Mouse (Mus musculus) midbrain, embryonic 10.5 days (tissue): ENCODE measurements around the gene Fhl2. TPM values are rescaled to one million over a fixed set of nuclear protein-coding genes. Genes with fewer than 3 reads are reported as not detected.

ENCODE experiments used
- DNase-seq: peaks from one replicate; pipeline ENCODE4 v3.0.0-alpha.2; 2017; ENCODE audit warnings: low spot score
- H3K27ac ChIP-seq: fragments of 300-500 bp; sonication (generic); replicated peaks from 2 replicates; pipeline ENCODE4 v1.5.1; 2016; ENCODE audit warnings: mild to moderate bottlenecking
- H3K27me3 ChIP-seq: fragments of 300-500 bp; sonication (generic); 2 replicates; pipeline ENCODE4 v1.6.1; 2016; ENCODE audit warnings: low read depth, mild to moderate bottlenecking; ENCODE audit not compliant: poor library complexity, severe bottlenecking
- H3K36me3 ChIP-seq: fragments of 300-500 bp; sonication (generic); 2 replicates; pipeline ENCODE4 v1.6.1; 2016; ENCODE audit warnings: mild to moderate bottlenecking, moderate library complexity
- H3K4me1 ChIP-seq: fragments of 300-500 bp; sonication (generic); 2 replicates; pipeline ENCODE4 v1.6.1; 2016
- H3K4me3 ChIP-seq: fragments of 300-500 bp; sonication (generic); 2 replicates; pipeline ENCODE4 v1.5.1; 2016; ENCODE audit warnings: mild to moderate bottlenecking, moderate library complexity
- H3K9me3 ChIP-seq: fragments of 300-500 bp; sonication (generic); replicated peaks from 2 replicates; pipeline ENCODE4 v1.6.1; 2016; ENCODE audit warnings: mild to moderate bottlenecking
- WGBS: fragments of 180-500 bp; shearing (Covaris S2); methylation state at CpG from one replicate; pipeline ENCODE4 v1.1.7; 2016; 5-methylcytosine and 5-hydroxymethylcytosine counted together
- polyA plus RNA-seq: library from polyadenylated mRNA; unstranded; fragments of >200 nt; fragmentation: Nextera tagmentation; extraction: Ambion mirVana; gene quantifications from 2 replicates; pipeline ENCODE4 v1.2.1, GENCODE M21; 2016

The Fhl2 gene
- polyA plus RNA-seq, 1 experiment from 2014 or later = 6.8 TPM

DNA sequence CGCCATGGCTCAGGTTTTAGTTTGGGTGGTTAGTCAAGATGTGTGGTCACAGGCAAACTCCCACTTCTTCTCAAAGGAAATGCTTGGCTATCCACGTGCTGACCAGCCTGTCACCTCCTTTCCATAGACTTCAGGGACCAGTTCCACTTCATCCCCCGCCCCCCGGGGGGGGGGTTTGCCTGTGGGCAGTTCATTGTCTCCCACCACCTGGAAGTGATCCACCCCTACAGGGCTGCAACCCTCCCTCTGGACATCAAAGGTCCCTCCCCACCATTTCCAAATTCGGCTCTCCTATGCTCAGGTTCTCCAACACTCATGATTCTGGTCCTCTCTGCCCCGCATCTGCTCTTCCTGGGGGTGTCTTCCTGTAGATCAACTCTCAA is 33.7 kb downstream of the Fhl2 start:
- peak overlapping the region; percentile 85 for H3K27ac ChIP-seq
- no peak for DNase-seq
- WGBS = 4% methylated on average over 6 of the region's 6 CpGs

GRCm38 (mm10) chr1:43162394-43162793 is 34.4 kb downstream of the Fhl2 start:
- Histone ChIP-seq H3K27ac (no peak overlapping the region), H3K27me3 (peaks cover 32% of the 10 kb centered on the region), H3K9me3 (peaks cover 3% of the 10 kb centered on the region; the same call in 1 of the 2 replicates), H3K36me3 (no peaks in the 10 kb centered on the region), H3K4me3 (no peak overlapping the region), H3K4me1 (peaks cover 16% of the 10 kb centered on the region)
- no peak for DNase-seq
- WGBS = 91% methylated on average over 3 of the region's 3 CpGs

More for the DNA sequence above, 33.7 kb downstream of the Fhl2 start:
- peak overlapping the region; percentile 69 for H3K4me3 ChIP-seq
- peaks cover 32% of the 10 kb centered on the region for H3K27me3 ChIP-seq
- H3K9me3 ChIP-seq = peaks cover 3% of the 10 kb centered on the region; the same call in 1 of the 2 replicates
- peaks cover 16% of the 10 kb centered on the region for H3K4me1 ChIP-seq
- no peaks in the 10 kb centered on the region for H3K36me3 ChIP-seq

DNA sequence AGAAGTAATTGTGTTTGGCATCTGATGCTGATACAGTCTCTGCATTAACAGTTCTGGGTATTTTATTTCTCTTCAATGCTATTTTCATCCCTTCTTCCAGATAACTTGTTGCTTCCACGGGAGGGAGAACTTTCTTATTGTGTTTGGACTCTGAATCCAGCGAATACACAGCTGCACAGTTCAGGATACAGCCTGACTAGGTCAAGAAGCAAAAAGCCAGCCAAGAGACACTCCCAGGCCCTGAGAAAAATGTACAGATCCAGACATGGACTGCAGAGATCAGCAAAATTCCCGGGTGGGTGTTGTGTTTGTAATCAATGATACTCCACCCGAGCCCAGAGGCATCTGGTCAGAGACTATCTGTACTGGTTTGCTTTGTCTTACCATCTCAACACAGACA is 37.4 kb downstream of the Fhl2 start:
- Histone ChIP-seq H3K9me3 (no peaks in the 10 kb centered on the region; the same call in 1 of the 2 replicates), H3K36me3 (no peaks in the 10 kb centered on the region)
- WGBS = 78% methylated on average over 4 of the region's 4 CpGs

DNA sequence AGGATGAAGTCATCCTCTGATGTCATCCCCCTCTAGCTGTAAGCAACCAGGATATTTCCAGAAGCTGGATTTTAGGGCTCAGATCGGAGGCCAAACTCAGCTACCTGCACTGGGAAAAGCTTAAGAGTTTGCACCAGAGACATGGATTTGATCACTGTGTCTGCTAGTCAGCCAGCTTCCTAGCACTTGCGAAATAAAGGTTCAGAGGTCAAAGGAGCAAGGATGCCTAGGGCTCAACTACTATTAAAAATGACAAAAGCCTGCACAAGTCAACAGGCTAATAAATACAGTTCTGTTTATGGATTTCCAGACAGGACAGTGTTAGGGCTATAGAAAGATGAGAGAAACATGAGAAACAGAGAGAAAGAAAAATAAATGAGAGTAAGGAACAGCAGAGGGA is 38.9 kb downstream of the Fhl2 start:
- no peak for DNase-seq
- H3K4me1 ChIP-seq = peaks cover 4% of the 10 kb centered on the region
- peaks cover 11% of the 10 kb centered on the region for H3K27me3 ChIP-seq
- no peak overlapping the region for H3K4me3 ChIP-seq
- H3K27ac ChIP-seq = no peak overlapping the region
- H3K36me3 ChIP-seq = no peaks in the 10 kb centered on the region
- 91% methylated on average over 2 of the region's 2 CpGs for WGBS
- H3K9me3 ChIP-seq = no peaks in the 10 kb centered on the region

More for the DNA sequence above, 37.4 kb downstream of the Fhl2 start:
- Histone ChIP-seq H3K4me3 (no peak overlapping the region), H3K4me1 (peaks cover 16% of the 10 kb centered on the region), H3K27ac (no peak overlapping the region), H3K27me3 (peaks cover 25% of the 10 kb centered on the region)
- DNase-seq = no peak

DNA sequence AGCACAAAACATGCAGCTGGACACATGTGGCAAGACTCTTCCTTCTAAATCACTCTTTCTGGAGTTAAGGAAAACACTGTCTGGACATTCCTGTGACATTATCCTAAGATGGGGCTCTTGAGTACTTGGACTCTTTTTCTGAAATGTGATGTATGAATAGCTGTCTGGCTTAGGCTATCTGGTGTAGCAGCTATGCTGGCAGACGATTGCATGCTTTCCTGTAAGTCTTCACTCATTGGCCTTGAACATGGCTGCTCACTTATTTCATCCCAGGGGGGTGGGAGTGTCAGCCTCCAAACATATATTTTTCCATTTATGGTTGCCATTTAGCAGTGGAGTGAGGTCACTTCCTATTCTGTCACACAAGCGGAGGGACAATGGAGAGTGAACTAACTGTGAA is 42.3 kb downstream of the Fhl2 start:
- no peaks in the 10 kb centered on the region for H3K27me3 ChIP-seq
- H3K4me3 ChIP-seq = no peak overlapping the region
- WGBS = 89% methylated on average over 2 of the region's 2 CpGs

GRCm38 (mm10) chr1:43153538-43153937 is 43.2 kb downstream of the Fhl2 start:
- WGBS = 78% methylated on average over 5 of the region's 5 CpGs
- DNase-seq = no peak
- H3K36me3 ChIP-seq = no peaks in the 10 kb centered on the region

More for the DNA sequence above, 42.3 kb downstream of the Fhl2 start:
- no peaks in the 10 kb centered on the region for H3K4me1 ChIP-seq
- H3K27ac ChIP-seq = no peak overlapping the region
- H3K36me3 ChIP-seq = no peaks in the 10 kb centered on the region
- DNase-seq = no peak
- H3K9me3 ChIP-seq = no peaks in the 10 kb centered on the region

GRCm38 (mm10) chr1:43152626-43153025 is 44.2 kb downstream of the Fhl2 start:
- H3K27ac ChIP-seq = no peak overlapping the region
- H3K36me3 ChIP-seq = no peaks in the 10 kb centered on the region
- no peak for DNase-seq
- no peaks in the 10 kb centered on the region for H3K9me3 ChIP-seq
- 87% methylated on average over 4 of the region's 4 CpGs for WGBS
- H3K27me3 ChIP-seq = no peaks in the 10 kb centered on the region
- no peak overlapping the region for H3K4me3 ChIP-seq
- H3K4me1 ChIP-seq = no peaks in the 10 kb centered on the region

More at GRCm38 (mm10) chr1:43153538-43153937, 43.2 kb downstream of the Fhl2 start:
- no peak overlapping the region for H3K4me3 ChIP-seq
- H3K27me3 ChIP-seq = no peaks in the 10 kb centered on the region
- H3K27ac ChIP-seq = no peak overlapping the region
- no peaks in the 10 kb centered on the region for H3K4me1 ChIP-seq
- no peaks in the 10 kb centered on the region for H3K9me3 ChIP-seq

DNA sequence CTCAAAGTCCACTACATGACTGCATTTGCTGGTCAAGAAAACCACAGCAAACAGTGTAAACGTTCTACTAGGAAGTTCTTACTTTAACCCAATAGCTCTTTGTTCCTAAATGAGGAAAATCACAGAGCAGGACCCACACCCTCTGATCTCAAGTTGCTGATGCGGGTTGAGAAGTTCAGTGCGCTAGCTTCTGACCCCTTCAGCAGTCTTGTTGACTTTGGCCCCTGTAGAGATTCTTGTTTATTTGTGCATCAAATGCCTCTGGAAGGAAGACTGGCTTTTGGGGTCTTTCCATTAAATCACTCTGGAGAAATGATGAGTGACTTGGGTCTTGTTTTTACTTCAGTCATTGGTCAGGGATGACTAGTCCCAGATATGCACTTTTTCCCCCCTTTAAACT is 46.6 kb downstream of the Fhl2 start:
- Histone ChIP-seq H3K27me3 (no peaks in the 10 kb centered on the region), H3K4me1 (no peaks in the 10 kb centered on the region), H3K27ac (no peak overlapping the region), H3K9me3 (no peaks in the 10 kb centered on the region), H3K36me3 (no peaks in the 10 kb centered on the region), H3K4me3 (no peak overlapping the region)
- no peak for DNase-seq
- 87% methylated on average over 3 of the region's 3 CpGs for WGBS

DNA sequence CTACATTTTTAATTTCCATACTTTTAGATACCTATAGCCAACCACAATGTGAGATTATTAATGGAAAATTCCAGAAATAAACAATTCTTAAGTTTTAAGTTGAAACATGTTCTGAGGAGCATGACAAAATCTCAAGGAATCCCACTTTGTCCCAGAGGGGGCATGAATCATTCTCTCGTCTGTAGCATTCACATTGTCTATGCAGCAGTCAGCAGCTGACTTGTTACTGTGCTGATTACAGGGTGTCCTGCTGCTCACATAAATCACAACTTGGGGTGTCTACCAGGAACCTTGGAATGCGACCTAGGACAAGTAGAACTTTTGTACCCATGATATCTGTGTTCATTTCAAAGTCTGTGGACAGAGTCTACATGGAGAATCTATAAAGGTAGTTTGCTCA is 49.3 kb downstream of the Fhl2 start:
- H3K36me3 ChIP-seq = no peaks in the 10 kb centered on the region
- no peak overlapping the region for H3K27ac ChIP-seq
- DNase-seq = no peak
- no peaks in the 10 kb centered on the region for H3K27me3 ChIP-seq
- H3K4me1 ChIP-seq = no peaks in the 10 kb centered on the region
- no peak overlapping the region for H3K4me3 ChIP-seq
- no peaks in the 10 kb centered on the region for H3K9me3 ChIP-seq
- WGBS = 88% methylated on average over 2 of the region's 2 CpGs

GRCm38 (mm10) chr1:43145388-43145787 is 51.4 kb downstream of the Fhl2 start:
- Histone ChIP-seq H3K4me1 (no peaks in the 10 kb centered on the region), H3K27me3 (no peaks in the 10 kb centered on the region), H3K36me3 (no peaks in the 10 kb centered on the region), H3K9me3 (no peaks in the 10 kb centered on the region), H3K27ac (no peak overlapping the region), H3K4me3 (no peak overlapping the region)
- no peak for DNase-seq
- 87% methylated on average over 6 of the region's 6 CpGs for WGBS

DNA sequence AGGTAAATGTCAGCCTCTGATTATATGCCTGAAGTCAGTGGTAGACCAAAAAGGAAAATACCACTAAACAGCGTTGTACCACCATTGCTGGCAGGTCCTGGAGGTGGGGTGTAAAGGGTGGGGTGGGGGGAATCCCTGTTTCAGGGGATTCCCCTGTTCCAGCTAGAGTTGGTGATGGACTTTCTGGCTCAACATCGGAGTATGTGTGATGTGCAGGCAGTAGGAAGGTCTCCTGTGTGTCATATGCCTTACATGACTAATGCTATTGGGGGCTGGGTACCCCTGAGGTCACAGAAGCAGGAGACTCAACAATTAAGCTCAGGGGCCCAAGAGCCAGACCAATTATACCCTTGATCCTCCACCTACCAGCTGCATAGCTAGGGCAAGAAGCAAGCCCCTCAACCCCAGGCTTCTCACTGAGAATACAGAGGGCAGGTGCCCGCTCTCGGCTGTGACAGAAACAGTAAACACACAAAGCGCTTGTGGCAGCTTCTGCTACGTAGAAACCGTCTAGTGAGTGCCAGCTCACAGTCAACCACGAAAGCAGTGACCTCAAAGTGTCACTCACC is 52.4 kb downstream of the Fhl2 start:
- H3K36me3 ChIP-seq = no peaks in the 10 kb centered on the region
- H3K4me1 ChIP-seq = no peaks in the 10 kb centered on the region
- WGBS = 91% methylated on average over 8 of the region's 8 CpGs
- no peaks in the 10 kb centered on the region for H3K27me3 ChIP-seq
- no peak for DNase-seq
- no peak overlapping the region for H3K4me3 ChIP-seq
- no peak overlapping the region for H3K27ac ChIP-seq
- no peaks in the 10 kb centered on the region for H3K9me3 ChIP-seq

DNA sequence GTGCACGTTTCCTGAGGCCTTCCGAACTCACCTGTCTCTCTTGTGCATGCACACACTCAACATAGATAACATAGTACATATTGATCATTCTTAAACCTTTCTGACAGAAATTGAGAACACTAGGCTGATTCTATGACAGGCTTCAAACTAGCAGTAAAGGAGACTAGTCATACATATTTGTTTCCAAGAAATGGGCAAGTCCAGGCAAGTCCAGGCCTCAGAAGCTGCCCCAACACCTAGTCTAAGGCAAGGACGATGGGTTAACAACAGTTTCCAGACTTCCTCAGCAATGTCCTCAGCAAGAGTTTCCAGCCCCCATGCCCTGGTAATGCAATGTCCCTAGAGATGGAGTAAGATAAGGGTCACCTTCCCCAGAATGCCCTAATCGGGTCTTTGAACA is 53.0 kb downstream of the Fhl2 start:
- 92% methylated on average over 4 of the region's 4 CpGs for WGBS
- H3K4me3 ChIP-seq = no peak overlapping the region
- no peak for DNase-seq

GRCm38 (mm10) chr1:43143284-43143683 is 53.5 kb downstream of the Fhl2 start:
- WGBS = 96% methylated on average over 4 of the region's 4 CpGs
- no peak for DNase-seq
- Histone ChIP-seq H3K27me3 (no peaks in the 10 kb centered on the region), H3K4me1 (no peaks in the 10 kb centered on the region), H3K36me3 (no peaks in the 10 kb centered on the region), H3K4me3 (no peak overlapping the region), H3K9me3 (no peaks in the 10 kb centered on the region), H3K27ac (no peak overlapping the region)

More for the DNA sequence above, 53.0 kb downstream of the Fhl2 start:
- H3K9me3 ChIP-seq = no peaks in the 10 kb centered on the region
- H3K36me3 ChIP-seq = no peaks in the 10 kb centered on the region
- H3K27me3 ChIP-seq = no peaks in the 10 kb centered on the region
- no peaks in the 10 kb centered on the region for H3K4me1 ChIP-seq
- H3K27ac ChIP-seq = no peak overlapping the region

DNA sequence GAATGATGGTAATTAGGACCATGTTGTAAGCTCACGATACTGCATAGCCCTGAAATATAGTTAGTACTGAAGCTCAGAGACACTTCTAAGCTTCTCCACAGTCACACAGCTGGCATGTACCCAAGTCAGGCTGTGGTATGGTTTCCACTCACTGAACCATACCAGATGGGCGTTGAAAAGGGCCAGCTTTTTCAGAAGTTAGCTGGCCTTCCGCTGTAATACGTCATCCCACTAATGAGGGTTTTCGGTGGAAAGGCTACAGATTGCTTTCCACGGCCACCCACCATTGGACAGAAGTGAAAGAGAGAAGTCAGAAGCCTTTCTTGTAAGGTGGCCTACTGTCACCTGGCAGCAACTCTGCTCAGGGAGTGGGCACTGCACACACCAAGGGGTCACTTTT is 53.9 kb downstream of the Fhl2 start:
- H3K9me3 ChIP-seq = no peaks in the 10 kb centered on the region
- WGBS = 94% methylated on average over 6 of the region's 6 CpGs
- DNase-seq = no peak

More for the DNA sequence above, 53.9 kb downstream of the Fhl2 start:
- Histone ChIP-seq H3K4me3 (no peak overlapping the region), H3K36me3 (no peaks in the 10 kb centered on the region), H3K4me1 (no peaks in the 10 kb centered on the region), H3K27ac (no peak overlapping the region), H3K27me3 (no peaks in the 10 kb centered on the region)
